Mouse (Mus musculus): Measurements from ENCODE around the gene Spock1.
"Not testable (repeated sequence)": the region's sequence is repeated elsewhere in the genome, so short reads cannot be mapped to it uniquely, and the experiment has no call there.

Gene Spock1

GRCm38 (mm10) chr13:57496778-57497177 is 411.4 kb downstream of the Spock1 start:
- DNase-seq (ENCODE audit: low spot score in 2 of 2), result no peak

- DNase-seq (ENCODE audit: low spot score in 2 of 2), result no peak
Observed at GRCm38 (mm10) chr13:57494838-57495237, 413.3 kb downstream of the Spock1 start.

- DNase-seq (ENCODE audit: low spot score in 2 of 2), result no peak
Observed at GRCm38 (mm10) chr13:57488926-57489325, 419.2 kb downstream of the Spock1 start.

- no peak for DNase-seq (ENCODE audit: low spot score in 2 of 2)
Observed at GRCm38 (mm10) chr13:57484426-57485168, 423.5 kb downstream of the Spock1 start.

- DNase-seq (ENCODE audit: low spot score in 2 of 2), result no peak
Observed at GRCm38 (mm10) chr13:57476700-57477099, 431.4 kb downstream of the Spock1 start.

GRCm38 (mm10) chr13:57474068-57474467 is 434.1 kb downstream of the Spock1 start:
- no peak for DNase-seq (ENCODE audit: low spot score in 2 of 2)

GRCm38 (mm10) chr13:57470922-57471321 is 437.2 kb downstream of the Spock1 start:
- DNase-seq (ENCODE audit: low spot score in 2 of 2), result not testable (repeated sequence)

- DNase-seq (ENCODE audit: low spot score in 2 of 2), result no peak
Observed at GRCm38 (mm10) chr13:57459978-57460377, 448.2 kb downstream of the Spock1 start.

- no peak for DNase-seq (ENCODE audit: low spot score in 2 of 2)
Observed at GRCm38 (mm10) chr13:57450189-57450821, 457.8 kb downstream of the Spock1 start.

GRCm38 (mm10) chr13:57448906-57449305 is 459.2 kb downstream of the Spock1 start:
- DNase-seq (ENCODE audit: low spot score in 2 of 2), result no peak

GRCm38 (mm10) chr13:57444977-57445376 is 463.2 kb downstream of the Spock1 start:
- DNase-seq (ENCODE audit: low spot score in 2 of 2), result no peak

- DNase-seq (ENCODE audit: low spot score in 2 of 2), result no peak
Observed at GRCm38 (mm10) chr13:57440111-57440510, 468.0 kb downstream of the Spock1 start.

GRCm38 (mm10) chr13:57435726-57436220 is 472.4 kb downstream of the Spock1 start:
- no peak for DNase-seq (ENCODE audit: low spot score in 2 of 2)

- DNase-seq (ENCODE audit: low spot score in 2 of 2), result no peak
Observed at GRCm38 (mm10) chr13:57433848-57434247, 474.3 kb downstream of the Spock1 start.

- no peak for DNase-seq (ENCODE audit: low spot score in 2 of 2)
Observed at GRCm38 (mm10) chr13:57431815-57432214, 476.3 kb downstream of the Spock1 start.

- DNase-seq (ENCODE audit: low spot score in 2 of 2), result no peak
Observed at GRCm38 (mm10) chr13:57428840-57429239, 479.3 kb downstream of the Spock1 start.

GRCm38 (mm10) chr13:57418781-57419180 is 489.4 kb downstream of the Spock1 start:
- no peak for DNase-seq (ENCODE audit: low spot score in 2 of 2)

- no peak for DNase-seq (ENCODE audit: low spot score in 2 of 2)
Observed at GRCm38 (mm10) chr13:57414716-57415115, 493.4 kb downstream of the Spock1 start.

- DNase-seq (ENCODE audit: low spot score in 2 of 2), result no peak
Observed at GRCm38 (mm10) chr13:57407666-57408065, 500.5 kb downstream of the Spock1 start.

- no peak for DNase-seq (ENCODE audit: low spot score in 2 of 2)
Observed at GRCm38 (mm10) chr13:57402386-57402785, 505.7 kb downstream of the Spock1 start.

GRCm38 (mm10) chr13:57372141-57372700 is 535.9 kb downstream of the Spock1 start:
- no peak for DNase-seq (ENCODE audit: low spot score in 2 of 2)

Data from spleen, postnatal 4 days (tissue).